Mouse (Mus musculus) midbrain, embryonic 11.5 days (tissue): ENCODE results near the gene Eif2b2. TPM values are rescaled to one million over a fixed set of nuclear protein-coding genes. Genes with fewer than 3 reads are reported as not detected.

ENCODE experiments used
- ATAC-seq: fragments of 200-750 bp; cut with Nextera tagmentation; 2 replicates; pipeline ENCODE4 v1.8.0; 2017; ENCODE audit warnings: moderate TSS enrichment, moderate library complexity; ENCODE audit not compliant: low FRiP score
- DNase-seq: peaks from one replicate; pipeline ENCODE4 v3.0.0; 2015; ENCODE audit warnings: low spot score; ENCODE audit errors: missing footprints
- H3K27ac ChIP-seq: fragments of 300-500 bp; sonication (generic); 2 replicates; pipeline ENCODE4 v1.5.1; 2014; ENCODE audit warnings: low read depth, low read length
- H3K27me3 ChIP-seq: fragments of 300-500 bp; sonication (generic); 2 replicates; pipeline ENCODE4 v1.6.1; 2014; ENCODE audit warnings: mild to moderate bottlenecking, low read length, moderate library complexity, mixed read lengths; ENCODE audit not compliant: control insufficient read depth, insufficient read depth
- H3K36me3 ChIP-seq: fragments of 300-500 bp; sonication (generic); 2 replicates; pipeline ENCODE4 v1.6.1; 2014; ENCODE audit warnings: mild to moderate bottlenecking, low read length, moderate library complexity, mixed read lengths; ENCODE audit not compliant: control insufficient read depth, insufficient read depth
- H3K4me1 ChIP-seq: fragments of 300-500 bp; sonication (generic); 2 replicates; pipeline ENCODE4 v1.6.1; 2014; ENCODE audit warnings: low read length; ENCODE audit not compliant: control insufficient read depth, insufficient read depth
- H3K4me2 ChIP-seq: fragments of 300-500 bp; sonication (generic); 2 replicates; pipeline ENCODE4 v1.6.1; 2014; ENCODE audit warnings: mild to moderate bottlenecking, moderate library complexity
- H3K4me3 ChIP-seq: fragments of 300-500 bp; sonication (generic); 2 replicates; pipeline ENCODE4 v1.5.1; 2014; ENCODE audit warnings: low read depth, low read length
- H3K9ac ChIP-seq: fragments of 300-500 bp; sonication (generic); 2 replicates; pipeline ENCODE4 v1.6.1; 2014; ENCODE audit warnings: low read length
- H3K9me3 ChIP-seq: fragments of 300-500 bp; sonication (generic); 2 replicates; pipeline ENCODE4 v1.6.1; 2016; ENCODE audit warnings: low read length; ENCODE audit not compliant: control insufficient read depth
- WGBS: fragments of 180-500 bp; shearing (Covaris S2); extraction: QIAGEN DNeasy Blood & Tissue Kit; methylation state at CpG from one replicate; pipeline ENCODE4 v1.1.7; 2014; 5-methylcytosine and 5-hydroxymethylcytosine counted together
- polyA plus RNA-seq: library from polyadenylated mRNA; unstranded; fragments of >200 nt; fragmentation: Nextera tagmentation; extraction: Ambion mirVana; gene quantifications from 2 replicates; pipeline ENCODE4 v1.2.1, GENCODE M21; 2014

Eif2b2 gene
- polyA plus RNA-seq, 1 experiment from 2014 or later, result 93.6 TPM

DNA sequence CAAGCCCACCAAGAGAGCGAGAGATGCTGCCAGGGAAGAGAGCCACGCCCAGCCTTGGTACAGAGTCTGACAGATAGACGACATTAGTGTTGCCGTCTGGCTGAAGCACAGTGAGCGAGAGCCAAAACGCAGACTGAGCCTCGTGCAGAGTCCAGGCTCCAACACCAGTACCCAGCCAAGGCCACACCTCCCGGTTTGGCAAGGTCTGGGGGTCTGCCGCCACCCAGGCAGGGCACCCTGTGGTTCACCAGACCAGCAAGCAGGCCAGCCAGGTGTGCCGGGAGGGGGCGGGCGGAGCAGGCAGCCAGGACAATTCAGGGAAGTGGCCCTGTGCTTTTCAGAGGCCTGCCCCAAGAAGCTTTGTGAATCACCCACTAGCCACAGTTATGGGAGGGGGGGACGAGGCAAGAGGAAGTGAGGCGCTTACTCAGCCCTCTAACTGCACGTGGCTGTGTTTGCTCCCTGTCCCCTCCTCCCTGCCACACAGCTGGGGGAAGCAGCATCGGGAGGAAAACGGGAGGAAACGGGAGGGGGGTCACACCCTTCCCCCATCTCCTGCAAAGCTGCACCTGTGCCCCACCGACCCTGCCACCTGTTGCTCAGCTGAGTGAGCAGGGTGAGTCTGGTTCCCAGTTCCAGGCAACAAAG lies 26.7 kb upstream of the Eif2b2 start:
- ATAC-seq, result no peak
- Histone ChIP-seq H3K4me2 (no peak overlapping the region), H3K9ac (no peak overlapping the region), H3K9me3 (no peaks in the 10 kb centered on the region), H3K4me3 (no peak overlapping the region), H3K27ac (no peak overlapping the region), H3K36me3 (no peaks in the 10 kb centered on the region), H3K27me3 (no peaks in the 10 kb centered on the region), H3K4me1 (no peaks in the 10 kb centered on the region; the same call in 1 of the 2 replicates)
- WGBS, result 27% methylated on average over 19 of the region's 19 CpGs
- DNase-seq, result peak; percentile 26

DNA sequence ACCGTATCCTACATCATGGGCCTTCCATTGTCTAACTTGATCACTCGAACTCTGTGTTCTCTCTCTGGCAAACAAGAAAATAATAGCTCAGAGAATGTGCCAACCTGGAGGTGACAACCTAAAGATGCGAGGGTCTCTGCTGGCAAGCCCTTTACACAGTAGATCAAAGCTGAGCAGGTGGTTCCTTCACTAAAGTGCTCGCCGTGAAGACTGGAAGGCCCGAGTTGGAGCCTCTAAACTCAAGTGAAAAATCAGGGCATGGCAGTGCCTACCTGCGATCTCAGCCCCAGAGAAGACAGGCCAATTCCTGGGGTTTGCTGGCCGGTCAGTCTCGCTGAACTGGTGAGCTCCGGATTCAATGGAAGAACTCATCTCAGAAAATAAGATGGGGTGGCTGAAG lies 26.1 kb upstream of the Eif2b2 start:
- no peak overlapping the region for H3K9ac ChIP-seq
- DNase-seq (peak; percentile 26), ATAC-seq (no peak)
- 88% methylated on average over 10 of the region's 10 CpGs for WGBS
- H3K27ac ChIP-seq, result no peak overlapping the region
- H3K27me3 ChIP-seq, result no peaks in the 10 kb centered on the region
- H3K4me3 ChIP-seq, result no peak overlapping the region
- no peaks in the 10 kb centered on the region; the same call in 1 of the 2 replicates for H3K4me1 ChIP-seq
- H3K4me2 ChIP-seq, result no peak overlapping the region
- no peaks in the 10 kb centered on the region for H3K36me3 ChIP-seq
- H3K9me3 ChIP-seq, result no peaks in the 10 kb centered on the region

GRCm38 (mm10) chr12:85193923-85194622 lies 25.2 kb upstream of the Eif2b2 start:
- H3K9me3 ChIP-seq, result no peaks in the 10 kb centered on the region
- 89% methylated on average over 11 of the region's 11 CpGs for WGBS
- no peaks in the 10 kb centered on the region; the same call in 1 of the 2 replicates for H3K4me1 ChIP-seq
- DNase-seq, result peak; percentile 68
- no peak for ATAC-seq
- no peak overlapping the region for H3K4me2 ChIP-seq
- no peak overlapping the region for H3K27ac ChIP-seq
- no peaks in the 10 kb centered on the region for H3K36me3 ChIP-seq
- no peak overlapping the region for H3K4me3 ChIP-seq
- H3K9ac ChIP-seq, result no peak overlapping the region
- no peaks in the 10 kb centered on the region for H3K27me3 ChIP-seq

DNA sequence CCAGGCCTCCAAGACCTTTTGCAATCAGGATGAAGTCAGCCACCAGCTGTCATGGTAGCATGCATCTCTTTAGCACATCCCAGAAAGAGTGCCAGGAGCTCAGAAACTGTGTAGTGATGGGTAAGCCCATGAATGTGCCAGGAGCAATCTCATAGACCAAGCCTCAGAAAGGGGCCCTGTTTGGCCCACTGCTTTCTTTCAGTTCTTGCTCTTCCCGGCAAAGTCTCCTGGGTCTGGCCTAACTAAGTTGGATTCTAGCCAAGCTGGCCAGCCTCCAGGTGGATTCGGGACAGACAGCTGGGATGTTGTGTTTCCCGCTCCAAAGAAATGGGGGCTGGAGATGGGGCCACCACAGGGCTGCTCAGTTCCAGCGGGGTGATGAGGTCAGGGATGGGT lies 24.7 kb upstream of the Eif2b2 start:
- Histone ChIP-seq H3K4me2 (no peak overlapping the region), H3K27me3 (no peaks in the 10 kb centered on the region), H3K27ac (no peak overlapping the region), H3K9ac (no peak overlapping the region), H3K36me3 (no peaks in the 10 kb centered on the region), H3K4me3 (no peak overlapping the region), H3K9me3 (no peaks in the 10 kb centered on the region), H3K4me1 (no peaks in the 10 kb centered on the region; the same call in 1 of the 2 replicates)
- DNase-seq (peak; percentile 75), ATAC-seq (no peak)
- WGBS, result 92% methylated on average over 4 of the region's 4 CpGs

DNA sequence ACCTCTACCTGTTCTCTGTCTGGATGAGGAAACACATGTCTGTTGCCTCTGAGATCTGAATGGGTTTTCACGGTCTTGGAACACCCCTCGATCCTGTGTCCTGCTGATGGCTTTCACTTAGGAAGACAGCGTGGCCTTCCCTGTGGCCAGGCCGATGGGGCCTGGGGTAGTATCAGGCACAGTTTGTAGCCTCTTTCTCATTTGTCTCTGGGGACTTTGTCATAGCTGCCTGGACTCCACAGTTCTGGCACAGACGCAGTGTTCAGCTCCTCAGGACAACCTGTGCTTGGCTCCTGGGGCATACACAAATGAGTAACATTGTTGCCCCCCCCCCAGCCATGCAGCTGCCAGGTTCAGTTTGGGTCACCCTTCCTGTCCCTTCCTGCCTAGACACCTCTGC lies 24.2 kb upstream of the Eif2b2 start:
- Histone ChIP-seq H3K9me3 (no peaks in the 10 kb centered on the region), H3K4me3 (no peak overlapping the region), H3K27me3 (no peaks in the 10 kb centered on the region), H3K9ac (no peak overlapping the region), H3K4me1 (no peaks in the 10 kb centered on the region; the same call in 1 of the 2 replicates), H3K36me3 (no peaks in the 10 kb centered on the region), H3K4me2 (no peak overlapping the region), H3K27ac (no peak overlapping the region)
- WGBS, result 90% methylated on average over 5 of the region's 5 CpGs
- DNase-seq, result no peak
- ATAC-seq, result no peak

GRCm38 (mm10) chr12:85196191-85196590 lies 23.1 kb upstream of the Eif2b2 start:
- no peaks in the 10 kb centered on the region for H3K9me3 ChIP-seq
- H3K4me1 ChIP-seq, result peaks cover 5% of the 10 kb centered on the region
- H3K27me3 ChIP-seq, result no peaks in the 10 kb centered on the region
- H3K4me2 ChIP-seq, result no peak overlapping the region
- H3K4me3 ChIP-seq, result no peak overlapping the region
- 94% methylated on average over 10 of the region's 10 CpGs for WGBS
- no peak overlapping the region for H3K27ac ChIP-seq
- no peaks in the 10 kb centered on the region for H3K36me3 ChIP-seq
- ATAC-seq (no peak), DNase-seq (peak; percentile 17)
- H3K9ac ChIP-seq, result no peak overlapping the region

DNA sequence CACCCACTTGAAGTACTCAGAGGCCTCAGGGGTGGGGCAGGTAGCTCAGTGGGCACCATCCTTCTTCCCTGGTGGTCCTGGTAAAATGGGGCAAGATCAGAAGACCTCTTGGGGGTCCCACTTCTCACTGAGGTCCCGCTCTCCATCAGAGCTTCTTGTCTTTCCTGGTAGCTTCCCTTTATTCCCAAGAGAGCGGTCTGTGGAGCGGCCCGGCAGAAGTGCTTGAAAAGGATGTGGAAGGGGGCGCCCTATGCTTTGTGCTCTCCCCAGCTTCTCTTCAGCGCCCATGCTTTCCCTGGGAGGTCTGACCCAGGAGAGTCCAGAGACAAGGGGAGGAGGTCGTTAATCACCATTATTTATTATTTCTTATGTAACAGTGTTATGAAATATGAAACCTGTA lies 21.9 kb upstream of the Eif2b2 start:
- H3K9me3 ChIP-seq, result no peaks in the 10 kb centered on the region
- ATAC-seq (no peak), DNase-seq (peak; percentile 72)
- H3K9ac ChIP-seq, result no peak overlapping the region
- H3K27me3 ChIP-seq, result no peaks in the 10 kb centered on the region
- no peaks in the 10 kb centered on the region for H3K36me3 ChIP-seq
- H3K4me1 ChIP-seq, result peaks cover 8% of the 10 kb centered on the region
- no peak overlapping the region for H3K27ac ChIP-seq
- H3K4me3 ChIP-seq, result no peak overlapping the region
- H3K4me2 ChIP-seq, result no peak overlapping the region
- 74% methylated on average over 7 of the region's 7 CpGs for WGBS

DNA sequence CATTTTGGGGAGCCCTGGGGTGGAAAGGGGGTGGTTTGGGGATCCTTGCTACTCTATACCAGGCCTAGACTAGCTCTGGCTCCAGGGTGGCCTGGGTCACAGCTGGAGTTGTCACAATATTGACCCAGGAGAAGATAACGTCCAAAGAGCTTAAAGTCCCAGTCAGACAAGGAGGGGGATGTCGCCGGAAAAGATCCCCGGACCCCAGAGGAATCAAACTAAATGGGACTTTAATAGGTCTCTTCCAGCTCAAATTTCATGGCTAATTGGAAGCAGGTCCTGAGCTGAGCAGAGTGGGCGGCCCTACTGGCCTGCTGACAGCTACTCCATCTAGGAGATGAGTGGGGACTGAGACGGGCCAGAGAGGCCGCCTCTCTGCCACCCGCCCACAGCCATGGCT lies 21.3 kb upstream of the Eif2b2 start:
- ATAC-seq (no peak), DNase-seq (peak; percentile 64)
- 66% methylated on average over 8 of the region's 8 CpGs for whole genome bisulfite sequencing
- H3K27ac ChIP-seq, result no peak overlapping the region
- no peaks in the 10 kb centered on the region for H3K9me3 ChIP-seq
- peaks cover 8% of the 10 kb centered on the region for H3K4me1 ChIP-seq
- no peaks in the 10 kb centered on the region for H3K27me3 ChIP-seq
- no peak overlapping the region for H3K9ac ChIP-seq
- H3K4me3 ChIP-seq, result no peak overlapping the region
- H3K36me3 ChIP-seq, result no peaks in the 10 kb centered on the region
- no peak overlapping the region for H3K4me2 ChIP-seq

DNA sequence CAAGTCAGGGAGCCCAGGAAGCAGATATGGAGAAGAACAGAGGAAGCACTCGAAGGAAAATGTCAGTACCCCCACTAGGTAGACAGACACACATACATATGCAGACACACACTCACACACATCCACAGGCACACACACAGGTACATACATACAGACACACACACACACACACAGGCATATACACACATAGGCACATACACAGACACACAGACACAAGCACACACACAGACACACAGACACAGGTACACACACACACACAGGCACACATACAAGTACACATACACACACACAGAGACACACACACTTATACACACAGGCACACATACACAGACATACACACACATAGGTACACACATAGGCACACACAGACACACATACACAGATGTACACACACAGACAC lies 19.3 kb upstream of the Eif2b2 start:
- H3K4me3 ChIP-seq, result no peak overlapping the region
- ATAC-seq (no peak), DNase-seq (peak; percentile 76)
- no peaks in the 10 kb centered on the region for H3K36me3 ChIP-seq
- H3K4me2 ChIP-seq, result no peak overlapping the region
- no peak overlapping the region for H3K27ac ChIP-seq
- no peaks in the 10 kb centered on the region for H3K9me3 ChIP-seq
- H3K9ac ChIP-seq, result no peak overlapping the region
- no peaks in the 10 kb centered on the region for H3K27me3 ChIP-seq
- peaks cover 8% of the 10 kb centered on the region for H3K4me1 ChIP-seq
- WGBS, result 92% methylated on average over 1 of the region's 1 CpGs
